Mouse (Mus musculus) liver, postnatal 0 days (tissue): ENCODE measurements around the gene Map3k9.

Experiments
- CTCF ChIP-seq: sonication (generic); IDR thresholded peaks from 2 replicates; pipeline ENCODE4 v1.5.1; 2016; ENCODE audit warnings: antibody characterized with exemption, low read depth
- EP300 ChIP-seq: IDR thresholded peaks from 2 replicates; pipeline ENCODE4 v1.6.1; 2016; ENCODE audit warnings: antibody characterized with exemption, low read depth, mild to moderate bottlenecking

GRCm38 (mm10) chr12:81765386-81765785, 15.6 kb downstream of the Map3k9 start:
- TF ChIP-seq CTCF = no peak
- TF ChIP-seq EP300 = no peak
